Mouse (Mus musculus) liver, embryonic 14.5 days (tissue): ENCODE measurements around the gene Pde4d.

Experiments used
- CTCF ChIP-seq: IDR thresholded peaks from 2 replicates; pipeline ENCODE4 v1.5.1; 2016; ENCODE audit warnings: antibody characterized with exemption, low read depth, control low read depth
- EP300 ChIP-seq: IDR thresholded peaks from 2 replicates; pipeline ENCODE4 v1.6.1; 2016; ENCODE audit warnings: antibody characterized with exemption, low read depth

- TF ChIP-seq CTCF (no peak), EP300 (no peak)
Measured at GRCm38 (mm10) chr13:109914246-109914645, 1464.5 kb downstream of the Pde4d start.
